Mouse (Mus musculus) lung, embryonic 15.5 days (tissue): ENCODE data around the gene Mpdz. TPM values are rescaled to one million over a fixed set of nuclear protein-coding genes. Genes with fewer than 3 reads are reported as not detected.

Experiments used
- ATAC-seq: fragments of 200-750 bp; cut with Nextera tagmentation; 2 replicates; pipeline ENCODE4 v1.8.0; 2017; ENCODE audit warnings: moderate number of reproducible peaks, borderline replicate concordance; ENCODE audit not compliant: low FRiP score, low TSS enrichment; ENCODE audit errors: extremely low read depth
- H3K27ac ChIP-seq: fragments of 300-500 bp; sonication (generic); 2 replicates; pipeline ENCODE4 v1.5.1; 2015; ENCODE audit warnings: moderate library complexity, mild to moderate bottlenecking, inconsistent platforms
- H3K27me3 ChIP-seq: fragments of 300-500 bp; sonication (generic); 2 replicates; pipeline ENCODE4 v1.6.1; 2015; ENCODE audit warnings: inconsistent platforms
- H3K36me3 ChIP-seq: fragments of 300-500 bp; sonication (generic); 2 replicates; pipeline ENCODE4 v1.6.1; 2015; ENCODE audit warnings: inconsistent platforms
- H3K4me1 ChIP-seq: fragments of 300-500 bp; sonication (generic); 2 replicates; pipeline ENCODE4 v1.6.1; 2015; ENCODE audit warnings: inconsistent platforms
- H3K4me2 ChIP-seq: fragments of 300-500 bp; sonication (generic); 2 replicates; pipeline ENCODE4 v1.6.1; 2015; ENCODE audit warnings: inconsistent platforms, mild to moderate bottlenecking, moderate library complexity
- H3K4me3 ChIP-seq: fragments of 300-500 bp; sonication (generic); 2 replicates; pipeline ENCODE4 v1.5.1; 2015; ENCODE audit warnings: mild to moderate bottlenecking, inconsistent platforms
- H3K9ac ChIP-seq: fragments of 300-500 bp; sonication (generic); 2 replicates; pipeline ENCODE4 v1.6.1; 2015; ENCODE audit warnings: inconsistent platforms
- H3K9me3 ChIP-seq: fragments of 300-500 bp; sonication (generic); 2 replicates; pipeline ENCODE4 v1.6.1; 2016; ENCODE audit warnings: inconsistent platforms
- WGBS: fragments of 180-500 bp; shearing (Covaris S2); methylation state at CpG from one replicate; pipeline ENCODE4 v1.1.7; 2015; 5-methylcytosine and 5-hydroxymethylcytosine counted together
- polyA plus RNA-seq: library from polyadenylated mRNA; unstranded; fragments of >200 nt; fragmentation: Nextera tagmentation; extraction: Ambion mirVana; gene quantifications from 2 replicates; pipeline ENCODE4 v1.2.1, GENCODE M21; 2015

Mpdz gene
- polyA plus RNA-seq, 1 experiment from 2014 or later = 32.4 TPM

DNA sequence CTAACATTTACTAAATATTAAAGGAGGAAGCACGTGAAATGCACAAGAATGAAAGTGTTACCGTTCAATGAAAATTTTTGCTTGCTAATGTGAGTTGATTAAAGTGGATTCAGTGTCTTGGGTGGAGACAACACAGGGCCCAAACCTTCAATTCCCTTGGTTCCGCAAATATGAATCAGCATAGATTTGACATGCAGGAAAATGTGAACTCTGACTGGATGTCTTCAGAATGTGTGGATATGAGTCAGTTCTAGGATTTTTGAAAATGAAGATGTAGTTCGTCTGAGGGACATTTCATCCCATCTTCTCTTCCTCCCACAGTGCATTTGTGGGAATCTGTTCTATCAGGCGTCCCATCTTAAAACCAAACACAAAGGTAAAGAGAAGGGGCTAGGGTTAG is 951 bp upstream of the Mpdz start:
- Histone ChIP-seq H3K27ac (no peak overlapping the region), H3K9me3 (no peaks in the 10 kb centered on the region), H3K9ac (no peak overlapping the region), H3K36me3 (no peaks in the 10 kb centered on the region), H3K27me3 (no peaks in the 10 kb centered on the region), H3K4me1 (peaks cover 14% of the 10 kb centered on the region; the same call in 1 of the 2 replicates), H3K4me3 (no peak overlapping the region), H3K4me2 (no peak overlapping the region; the same call in 1 of the 2 replicates)
- no peak for ATAC-seq
- WGBS = 82% methylated on average over 5 of the region's 5 CpGs

DNA sequence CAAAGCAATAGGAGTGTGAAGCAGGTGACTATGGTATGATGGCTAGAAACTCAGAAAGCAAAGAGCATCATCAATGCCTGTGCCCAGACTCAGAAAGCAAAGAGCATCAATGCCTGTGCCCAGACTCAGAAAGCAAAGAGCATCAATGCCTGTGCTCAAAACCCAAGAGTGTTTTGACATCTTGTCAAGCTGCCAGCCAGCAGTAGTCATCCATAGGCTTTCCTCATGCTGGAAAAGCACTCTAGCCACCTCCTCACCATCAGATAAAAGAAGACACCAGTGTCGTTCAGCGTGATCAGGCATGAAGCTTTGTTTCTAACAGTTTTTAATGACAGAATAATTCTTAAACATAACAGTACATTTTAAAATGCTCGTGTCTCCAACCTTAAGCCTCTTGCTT is 8.7 kb downstream of the Mpdz start:
- Histone ChIP-seq H3K9ac (no peak overlapping the region), H3K27ac (no peak overlapping the region), H3K4me1 (0 out of 2 replicates have a peak, but pooled peaks cover 3% of the 10 kb centered on the region), H3K27me3 (no peaks in the 10 kb centered on the region), H3K9me3 (no peaks in the 10 kb centered on the region), H3K36me3 (no peaks in the 10 kb centered on the region), H3K4me3 (no peak overlapping the region), H3K4me2 (no peak overlapping the region)
- 57% methylated on average over 3 of the region's 3 CpGs for WGBS
- no peak for ATAC-seq

DNA sequence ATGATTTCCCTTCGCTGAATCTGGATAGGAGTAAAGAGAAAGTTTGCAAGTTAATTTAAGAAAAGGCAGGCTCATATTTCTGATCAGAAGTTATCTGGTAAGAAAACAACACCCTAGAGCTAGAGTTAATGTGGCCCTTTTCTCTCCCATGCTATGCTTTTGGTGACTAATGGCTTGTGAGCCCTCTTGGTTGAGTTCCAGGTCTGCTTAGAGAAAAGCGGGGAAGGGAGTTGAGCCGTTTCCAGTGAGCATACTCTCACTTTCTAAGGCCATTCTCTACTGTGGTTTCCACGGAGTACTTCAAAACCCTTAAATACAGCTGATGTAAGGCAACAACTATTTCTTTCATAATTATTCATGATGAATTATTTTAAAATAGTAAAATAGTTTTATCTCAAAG is 11.8 kb downstream of the Mpdz start:
- no peaks in the 10 kb centered on the region for H3K4me1 ChIP-seq
- WGBS = 50% methylated on average over 4 of the region's 4 CpGs
- no peak for ATAC-seq
- no peak overlapping the region for H3K4me3 ChIP-seq
- H3K9ac ChIP-seq = no peak overlapping the region
- H3K27ac ChIP-seq = no peak overlapping the region
- H3K27me3 ChIP-seq = no peaks in the 10 kb centered on the region
- no peaks in the 10 kb centered on the region for H3K9me3 ChIP-seq
- H3K4me2 ChIP-seq = no peak overlapping the region
- no peaks in the 10 kb centered on the region for H3K36me3 ChIP-seq

DNA sequence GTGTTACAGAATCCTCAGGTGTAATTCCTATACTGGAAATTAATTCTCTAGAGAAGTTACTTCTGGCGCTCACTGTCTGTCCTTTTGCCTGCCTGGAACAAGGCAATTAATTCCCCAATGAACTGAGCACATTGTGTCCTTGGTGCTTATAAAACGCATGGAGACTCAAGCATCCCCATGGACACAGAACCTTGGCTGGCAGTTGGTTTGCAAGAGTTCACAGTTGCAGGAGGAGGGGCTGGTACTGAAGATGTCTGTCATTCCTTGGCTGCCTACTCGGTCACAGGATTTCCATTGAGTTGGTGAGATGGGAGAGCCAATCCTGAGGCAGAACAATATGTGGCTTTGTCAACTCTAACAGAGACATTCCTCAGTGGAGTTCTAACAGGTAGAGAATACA is 12.5 kb downstream of the Mpdz start:
- Histone ChIP-seq H3K27me3 (no peaks in the 10 kb centered on the region), H3K9me3 (no peaks in the 10 kb centered on the region), H3K4me3 (no peak overlapping the region), H3K4me2 (no peak overlapping the region), H3K4me1 (no peaks in the 10 kb centered on the region), H3K27ac (no peak overlapping the region), H3K36me3 (no peaks in the 10 kb centered on the region), H3K9ac (no peak overlapping the region)
- WGBS = 71% methylated on average over 3 of the region's 3 CpGs
- ATAC-seq = no peak

DNA sequence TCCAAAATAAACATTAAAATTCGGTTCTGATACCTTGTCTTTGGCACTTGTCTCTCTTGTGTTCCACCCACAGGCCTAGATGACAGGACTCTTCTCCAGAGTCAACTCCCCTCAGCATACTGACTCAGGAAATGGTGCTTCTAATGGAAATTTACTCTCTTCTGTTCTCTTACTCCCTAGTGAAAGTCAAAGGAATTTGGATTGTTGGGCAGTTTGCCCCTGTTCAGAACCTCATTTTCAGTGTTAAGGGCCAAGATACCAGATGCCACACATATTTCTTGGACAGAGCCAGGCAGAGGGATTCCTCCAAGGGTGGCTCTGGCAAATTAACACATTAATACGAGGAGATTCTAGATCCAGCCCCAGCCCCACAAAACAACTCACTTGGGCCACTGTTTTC is 12.9 kb downstream of the Mpdz start:
- no peak for ATAC-seq
- H3K9ac ChIP-seq = no peak overlapping the region
- H3K9me3 ChIP-seq = no peaks in the 10 kb centered on the region
- H3K4me1 ChIP-seq = no peaks in the 10 kb centered on the region
- no peak overlapping the region for H3K4me3 ChIP-seq
- H3K27ac ChIP-seq = no peak overlapping the region
- 34% methylated on average over 2 of the region's 2 CpGs for WGBS
- no peak overlapping the region for H3K4me2 ChIP-seq
- no peaks in the 10 kb centered on the region for H3K36me3 ChIP-seq
- H3K27me3 ChIP-seq = no peaks in the 10 kb centered on the region

DNA sequence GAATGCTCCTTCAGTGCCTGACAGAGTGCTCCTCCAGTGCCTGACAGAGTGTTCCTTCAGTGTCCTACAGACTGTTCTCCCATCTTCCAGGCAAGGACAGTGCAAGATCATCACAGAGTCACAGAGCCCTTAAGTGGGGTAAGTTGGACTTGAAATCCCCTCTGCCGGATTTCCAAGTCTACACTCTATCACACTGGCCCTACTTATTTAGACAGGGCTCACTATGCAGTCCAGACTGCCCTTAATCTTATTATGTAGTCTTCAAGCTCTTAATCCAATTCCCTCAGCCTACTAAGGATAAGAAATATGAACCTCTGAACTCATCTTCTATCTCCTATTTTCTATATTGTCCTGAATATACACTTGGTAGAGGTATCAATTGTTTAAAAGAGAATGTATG is 19.1 kb downstream of the Mpdz start:
- no peak overlapping the region for H3K4me3 ChIP-seq

DNA sequence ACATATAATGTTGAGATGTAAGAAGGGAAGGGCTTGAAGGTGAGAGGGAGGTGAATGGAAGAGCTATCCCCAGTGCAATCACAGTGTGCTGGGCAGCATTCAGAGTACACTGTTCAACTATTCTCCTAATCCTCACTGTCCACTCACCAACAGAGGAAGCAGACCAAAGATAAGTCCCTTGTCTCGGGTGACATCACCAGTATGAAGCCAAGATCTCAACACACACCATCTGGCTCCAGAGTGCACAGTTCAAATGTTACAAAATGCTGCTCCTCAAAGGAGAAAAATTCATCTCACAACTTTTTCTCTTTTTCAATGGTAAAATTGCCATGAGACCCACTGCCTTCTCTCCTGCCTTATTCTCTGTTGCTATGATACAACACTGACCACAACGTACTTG is 21.0 kb downstream of the Mpdz start:
- no peaks in the 10 kb centered on the region for H3K27me3 ChIP-seq
- H3K36me3 ChIP-seq = peaks cover 5% of the 10 kb centered on the region; the same call in 1 of the 2 replicates
- no peaks in the 10 kb centered on the region for H3K9me3 ChIP-seq
- ATAC-seq = no peak
- H3K27ac ChIP-seq = no peak overlapping the region
- no peak overlapping the region for H3K4me2 ChIP-seq
- WGBS = 49% methylated on average over 2 of the region's 2 CpGs
- no peak overlapping the region for H3K9ac ChIP-seq
- 0 out of 2 replicates have a peak, but pooled peaks cover 2% of the 10 kb centered on the region for H3K4me1 ChIP-seq
- no peak overlapping the region for H3K4me3 ChIP-seq

More for the DNA sequence above, 19.1 kb downstream of the Mpdz start:
- WGBS = 68% methylated on average over 1 of the region's 1 CpGs
- Histone ChIP-seq H3K27ac (no peak overlapping the region), H3K36me3 (peaks cover 4% of the 10 kb centered on the region; the same call in 1 of the 2 replicates), H3K9ac (no peak overlapping the region), H3K27me3 (no peaks in the 10 kb centered on the region), H3K4me2 (no peak overlapping the region), H3K9me3 (no peaks in the 10 kb centered on the region), H3K4me1 (0 out of 2 replicates have a peak, but pooled peaks cover 2% of the 10 kb centered on the region)
- ATAC-seq = no peak

DNA sequence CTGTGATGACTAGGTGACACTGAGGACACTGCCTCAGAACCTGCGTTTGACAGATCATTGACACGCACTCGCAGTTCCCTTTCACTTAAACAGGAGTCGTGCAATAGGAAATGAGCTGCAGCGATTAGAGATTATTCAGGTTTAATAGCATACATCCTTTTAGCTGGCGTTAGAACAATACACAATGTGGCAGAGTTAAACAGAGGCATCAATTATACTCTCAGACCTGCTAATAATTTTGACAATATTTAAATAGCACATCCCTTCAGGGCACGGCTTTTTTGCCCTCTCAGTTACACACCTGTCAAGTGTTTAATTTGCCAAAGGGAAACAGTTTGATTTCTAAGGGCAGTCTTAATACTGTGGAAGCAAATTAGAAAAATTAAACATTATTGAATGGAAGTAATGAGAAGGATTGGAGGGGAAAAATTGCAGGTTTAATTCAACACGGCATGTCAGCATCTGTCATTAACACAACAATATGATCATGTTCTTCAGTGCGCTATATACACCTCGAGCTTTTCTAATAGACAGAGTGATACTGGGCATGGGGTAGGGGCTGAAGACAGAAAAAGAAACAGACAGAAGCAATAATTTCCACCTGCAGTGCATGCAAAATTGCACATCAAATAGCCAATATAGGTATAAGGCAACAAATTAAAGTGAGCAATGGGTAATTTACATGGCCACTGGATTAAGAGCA is 27.1 kb downstream of the Mpdz start:
- Histone ChIP-seq H3K4me1 (0 out of 2 replicates have a peak, but pooled peaks cover 2% of the 10 kb centered on the region), H3K9ac (no peak overlapping the region), H3K27ac (no peak overlapping the region), H3K9me3 (no peaks in the 10 kb centered on the region), H3K36me3 (peaks cover 5% of the 10 kb centered on the region; the same call in 1 of the 2 replicates), H3K4me2 (no peak overlapping the region), H3K27me3 (no peaks in the 10 kb centered on the region), H3K4me3 (no peak overlapping the region)
- ATAC-seq = no peak
- 65% methylated on average over 10 of the region's 10 CpGs for WGBS

DNA sequence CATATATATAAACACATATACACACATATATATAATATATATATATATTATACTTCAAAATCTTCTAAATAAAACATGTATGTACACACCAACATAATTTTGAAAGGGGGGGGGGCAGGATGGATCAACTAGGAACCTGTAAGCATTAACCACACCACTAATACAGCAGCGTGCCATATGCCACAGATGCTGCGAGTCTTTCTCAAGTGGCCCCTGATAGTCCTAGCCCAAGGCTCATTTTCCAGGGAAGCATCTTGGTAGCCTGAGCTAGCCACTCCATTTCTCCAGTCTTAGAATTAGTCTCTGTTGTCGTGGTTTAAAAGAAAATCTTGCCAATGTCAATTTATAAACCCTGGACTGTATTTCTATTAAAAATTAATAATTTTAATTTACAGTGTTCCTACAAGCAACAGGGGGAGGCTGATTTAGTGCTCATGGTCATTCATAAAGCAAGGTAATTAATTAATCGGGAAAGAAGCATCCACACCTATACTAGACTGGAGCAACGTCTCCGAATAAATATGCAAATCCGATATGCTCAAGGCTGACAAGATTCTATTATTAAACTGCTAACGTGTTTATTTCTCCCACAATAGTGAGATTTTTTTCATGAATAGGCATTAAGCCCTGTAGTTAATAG is 27.8 kb downstream of the Mpdz start:
- Histone ChIP-seq H3K27ac (no peak overlapping the region), H3K4me3 (no peak overlapping the region), H3K4me2 (no peak overlapping the region), H3K9ac (no peak overlapping the region), H3K27me3 (no peaks in the 10 kb centered on the region), H3K9me3 (no peaks in the 10 kb centered on the region), H3K4me1 (0 out of 2 replicates have a peak, but pooled peaks cover 2% of the 10 kb centered on the region), H3K36me3 (peaks cover 5% of the 10 kb centered on the region; the same call in 1 of the 2 replicates)
- no peak for ATAC-seq
- 90% methylated on average over 8 of the region's 8 CpGs for WGBS

DNA sequence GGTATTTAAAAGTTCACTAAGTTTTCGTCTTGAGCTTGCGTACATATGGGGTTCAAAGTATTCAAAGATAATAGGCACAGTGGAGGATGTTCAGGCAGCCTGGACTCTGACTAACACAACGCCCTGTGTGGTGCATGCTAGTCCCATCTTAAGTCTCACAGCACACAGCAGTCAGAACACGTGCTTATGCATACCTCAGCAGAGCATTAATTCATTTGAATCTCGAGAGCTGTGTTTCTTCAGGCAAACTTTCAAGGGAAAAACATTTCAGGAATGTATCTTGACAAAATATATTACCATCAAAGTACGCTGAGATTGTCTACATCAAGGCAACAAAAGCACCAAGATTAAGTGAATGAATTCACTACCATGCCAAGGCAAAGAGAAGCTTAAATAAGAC is 45.7 kb downstream of the Mpdz start:
- H3K4me3 ChIP-seq = no peak overlapping the region
- no peaks in the 10 kb centered on the region for H3K9me3 ChIP-seq
- 72% methylated on average over 6 of the region's 6 CpGs for WGBS
- no peak overlapping the region for H3K9ac ChIP-seq
- H3K27me3 ChIP-seq = no peaks in the 10 kb centered on the region
- no peak overlapping the region for H3K4me2 ChIP-seq
- H3K27ac ChIP-seq = no peak overlapping the region
- ATAC-seq = no peak
- peaks cover 7% of the 10 kb centered on the region for H3K36me3 ChIP-seq
- peaks cover under 1% of the 10 kb centered on the region; the same call in 1 of the 2 replicates for H3K4me1 ChIP-seq

DNA sequence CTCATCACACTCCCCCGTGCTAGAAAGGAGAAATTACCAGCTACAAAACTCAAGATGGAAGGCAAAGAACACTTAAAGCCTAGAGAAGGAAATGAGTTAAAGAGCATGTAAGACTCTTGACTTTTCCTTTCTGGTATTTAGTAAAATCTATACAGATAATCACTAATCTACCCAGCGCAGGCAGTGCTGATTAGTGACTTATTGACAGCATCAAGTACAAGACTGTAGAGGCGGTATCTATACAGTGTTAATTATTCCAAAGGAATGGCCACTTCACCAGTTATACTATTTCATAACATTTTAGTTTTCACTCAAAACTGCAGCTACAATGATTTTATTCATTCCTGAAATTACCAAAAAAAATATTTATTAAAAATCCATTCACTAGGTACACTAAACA is 49.7 kb downstream of the Mpdz start:
- no peak for ATAC-seq
- Histone ChIP-seq H3K9me3 (no peaks in the 10 kb centered on the region), H3K36me3 (peaks cover 7% of the 10 kb centered on the region)

DNA sequence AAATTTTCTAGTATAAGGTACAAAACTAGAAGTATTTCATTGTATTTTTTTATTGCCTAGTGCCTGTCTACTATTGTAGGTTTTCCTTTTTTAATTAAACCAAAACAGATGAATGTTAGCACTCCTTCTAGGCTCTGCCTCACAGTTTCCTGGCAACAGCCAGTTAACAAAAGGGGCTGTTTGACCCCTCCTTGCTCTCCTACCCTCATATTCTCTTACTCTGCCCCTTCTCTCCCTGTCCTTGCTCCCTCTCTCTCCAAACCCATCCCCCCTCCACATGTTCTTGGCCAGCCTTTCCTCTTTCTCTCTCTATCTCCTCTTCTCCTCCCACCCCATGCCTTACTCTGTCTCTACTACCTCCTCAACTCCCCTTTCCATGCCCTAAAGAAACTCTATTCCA is 53.4 kb downstream of the Mpdz start:
- H3K4me3 ChIP-seq = no peak overlapping the region
- H3K27ac ChIP-seq = no peak overlapping the region
- H3K9ac ChIP-seq = no peak overlapping the region
- no peaks in the 10 kb centered on the region for H3K27me3 ChIP-seq
- H3K4me1 ChIP-seq = peaks cover 12% of the 10 kb centered on the region; the same call in 1 of the 2 replicates
- H3K36me3 ChIP-seq = no peaks in the 10 kb centered on the region
- no peaks in the 10 kb centered on the region for H3K9me3 ChIP-seq
- no peak overlapping the region for H3K4me2 ChIP-seq
- ATAC-seq = no peak

More for the DNA sequence above, 49.7 kb downstream of the Mpdz start:
- Histone ChIP-seq H3K9ac (no peak overlapping the region), H3K27me3 (no peaks in the 10 kb centered on the region), H3K4me3 (no peak overlapping the region), H3K27ac (no peak overlapping the region), H3K4me2 (no peak overlapping the region), H3K4me1 (peaks cover 12% of the 10 kb centered on the region; the same call in 1 of the 2 replicates)
- WGBS = 79% methylated on average over 3 of the region's 3 CpGs
